Mouse (Mus musculus): ENCODE measurements around the gene Palm2.

The Palm2 gene

GRCm38 (mm10) chr4:57514003-57514937 lies 80.2 kb downstream of the Palm2 start:
- DNase-seq (ENCODE audit: low spot score in 2 of 2) = no peak

DNA sequence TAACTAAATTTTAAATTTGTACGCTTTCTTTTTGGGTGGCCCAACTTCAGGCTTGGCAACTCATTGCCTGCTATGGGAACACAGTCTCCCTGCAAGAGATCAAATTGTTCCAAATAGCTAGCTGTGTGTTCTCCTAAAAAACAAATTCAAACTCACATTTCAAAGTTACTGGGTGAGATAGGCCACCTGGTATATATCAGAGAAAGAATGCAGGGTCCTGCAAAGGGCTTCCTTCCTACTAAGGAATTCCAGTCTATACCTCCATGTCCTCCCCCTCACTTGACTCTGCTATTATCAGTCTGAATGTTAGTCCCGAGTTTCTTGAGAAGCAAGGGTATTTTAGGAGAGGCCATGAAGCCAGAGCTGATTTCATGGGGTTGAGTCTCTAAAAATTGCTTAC lies 81.3 kb downstream of the Palm2 start:
- DNase-seq (ENCODE audit: low spot score in 2 of 2) = peak in 1 of 2 experiments; percentile 23

DNA sequence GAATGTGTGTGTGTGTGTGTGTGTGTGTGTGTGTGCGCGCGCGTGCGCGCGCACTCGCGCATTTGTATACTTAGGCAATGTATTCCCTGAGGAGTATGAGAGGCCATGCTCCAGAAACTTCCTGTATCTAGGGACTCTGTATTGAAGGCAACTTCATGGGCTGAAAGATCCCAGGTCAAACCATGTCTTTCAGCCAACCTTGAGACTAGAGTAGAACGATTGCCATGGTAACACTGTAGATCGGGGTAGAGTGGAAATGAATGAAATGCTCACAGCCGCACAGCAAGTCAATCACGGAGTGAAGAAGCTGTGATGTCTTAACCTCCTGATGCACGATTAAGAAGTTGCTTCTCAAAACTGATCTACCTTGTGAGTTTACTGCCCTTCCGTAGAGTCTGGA lies 89.4 kb downstream of the Palm2 start:
- no peak for DNase-seq (ENCODE audit: low spot score in 2 of 2)

- peak; percentile 60 to 61 for DNase-seq (ENCODE audit: low spot score in 2 of 2)
Observed at GRCm38 (mm10) chr4:57524461-57524860, 90.4 kb downstream of the Palm2 start.

DNA sequence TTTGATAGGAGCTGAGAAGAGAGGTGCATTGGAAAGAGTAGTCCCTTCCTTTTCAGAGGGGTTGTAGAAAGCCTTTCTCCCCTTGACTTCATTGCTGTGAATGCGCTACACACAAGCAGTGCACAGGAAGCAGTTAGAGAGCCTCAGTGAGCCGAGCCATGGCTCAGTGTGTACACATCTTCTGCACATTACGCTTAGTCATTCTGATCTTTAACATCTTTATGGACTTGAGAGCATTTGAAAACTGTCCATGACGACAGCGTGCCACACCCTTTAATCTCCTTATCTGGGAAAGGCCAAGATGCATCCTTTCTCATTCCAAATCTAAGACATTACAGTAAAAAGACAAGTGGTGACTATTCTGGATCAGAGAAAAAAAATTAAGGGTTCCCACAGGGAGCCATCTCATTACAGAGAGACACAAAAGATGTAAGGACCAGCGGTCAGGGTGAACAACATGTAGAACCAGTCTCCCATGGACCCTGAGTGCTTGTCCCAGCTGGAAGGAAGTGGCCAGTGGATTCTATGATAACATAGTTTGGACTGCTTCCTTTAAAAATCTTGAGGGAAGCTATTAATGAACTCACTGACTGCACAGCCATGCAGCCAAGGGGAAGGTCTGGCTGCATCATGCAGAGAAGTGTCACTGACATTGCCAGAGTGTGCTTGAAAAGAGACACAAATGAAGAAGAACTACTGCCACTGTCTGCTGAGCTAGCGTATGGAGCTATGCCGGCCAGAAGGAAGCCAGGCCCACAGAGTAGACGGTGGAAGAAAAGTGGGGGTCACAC lies 91.4 kb downstream of the Palm2 start:
- DNase-seq (ENCODE audit: low spot score in 2 of 2) = peak; percentile 24 to 67

GRCm38 (mm10) chr4:57528296-57528695 lies 94.2 kb downstream of the Palm2 start:
- no peak for DNase-seq (ENCODE audit: low spot score in 2 of 2)

GRCm38 (mm10) chr4:57533686-57534085 lies 99.6 kb downstream of the Palm2 start:
- no peak for DNase-seq (ENCODE audit: low spot score in 2 of 2)

- peak in 1 of 2 experiments; percentile 21 for DNase-seq (ENCODE audit: low spot score in 2 of 2)
Observed at GRCm38 (mm10) chr4:57534232-57534631, 100.2 kb downstream of the Palm2 start.

- DNase-seq (ENCODE audit: low spot score in 2 of 2) = no peak
Observed at GRCm38 (mm10) chr4:57535087-57535486, 101.0 kb downstream of the Palm2 start.

GRCm38 (mm10) chr4:57538029-57538688 lies 104.1 kb downstream of the Palm2 start:
- no peak for DNase-seq (ENCODE audit: low spot score in 2 of 2)

DNA sequence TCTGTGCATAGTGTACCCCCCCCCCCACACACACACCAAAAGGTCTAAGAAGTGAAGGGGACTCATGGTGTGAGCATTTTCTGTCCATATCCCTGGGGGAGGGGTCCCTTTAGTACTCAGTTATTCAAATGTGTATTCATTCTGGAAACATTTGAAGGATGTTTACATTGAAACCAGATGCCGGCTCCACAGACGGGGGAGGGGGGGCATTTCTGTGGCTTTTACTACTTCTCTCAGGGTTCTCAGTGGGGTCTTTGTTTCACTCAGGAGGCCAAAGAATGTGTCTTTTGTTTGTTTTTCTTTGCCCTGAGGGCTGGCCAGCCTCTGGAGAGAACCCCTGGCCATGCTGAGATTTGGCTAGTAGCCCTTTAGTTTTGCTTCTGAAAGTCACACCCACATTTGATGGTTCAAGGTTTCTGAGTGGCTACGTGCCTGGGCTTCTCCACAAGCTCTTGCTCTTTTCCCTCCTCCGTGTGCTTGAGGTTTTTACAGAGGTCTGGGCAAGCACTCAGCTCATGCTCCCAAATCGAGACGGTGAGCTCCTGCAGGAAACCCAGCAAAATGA lies 109.7 kb downstream of the Palm2 start:
- no peak for DNase-seq (ENCODE audit: low spot score in 2 of 2)

GRCm38 (mm10) chr4:57547785-57548184 lies 113.7 kb downstream of the Palm2 start:
- DNase-seq (ENCODE audit: low spot score in 2 of 2) = no peak

- peak in 1 of 2 experiments; percentile 45 for DNase-seq (ENCODE audit: low spot score in 2 of 2)
Observed at GRCm38 (mm10) chr4:57550216-57550615, 116.2 kb downstream of the Palm2 start.

DNA sequence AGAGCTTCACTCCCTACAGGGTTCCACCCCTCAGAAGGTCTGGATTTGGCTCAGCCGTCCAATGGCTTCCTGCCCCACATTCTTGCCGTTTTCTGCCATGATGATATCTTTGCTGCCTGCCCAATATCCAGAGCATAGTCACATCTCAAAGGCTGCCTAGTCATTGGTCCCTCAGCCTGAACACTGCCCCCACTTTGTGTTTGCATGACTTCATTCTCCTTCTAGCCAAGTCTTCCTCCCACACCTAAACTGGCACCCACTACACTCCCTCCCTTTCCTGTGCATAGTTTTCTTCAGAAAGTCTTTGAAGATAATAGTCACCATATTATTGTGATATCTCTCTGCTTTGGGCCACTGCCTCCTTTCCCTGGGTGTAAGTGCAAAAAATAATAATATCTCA lies 123.1 kb downstream of the Palm2 start:
- DNase-seq (ENCODE audit: low spot score in 2 of 2) = no peak

GRCm38 (mm10) chr4:57559438-57559837 lies 125.4 kb downstream of the Palm2 start:
- no peak for DNase-seq (ENCODE audit: low spot score in 2 of 2)

DNA sequence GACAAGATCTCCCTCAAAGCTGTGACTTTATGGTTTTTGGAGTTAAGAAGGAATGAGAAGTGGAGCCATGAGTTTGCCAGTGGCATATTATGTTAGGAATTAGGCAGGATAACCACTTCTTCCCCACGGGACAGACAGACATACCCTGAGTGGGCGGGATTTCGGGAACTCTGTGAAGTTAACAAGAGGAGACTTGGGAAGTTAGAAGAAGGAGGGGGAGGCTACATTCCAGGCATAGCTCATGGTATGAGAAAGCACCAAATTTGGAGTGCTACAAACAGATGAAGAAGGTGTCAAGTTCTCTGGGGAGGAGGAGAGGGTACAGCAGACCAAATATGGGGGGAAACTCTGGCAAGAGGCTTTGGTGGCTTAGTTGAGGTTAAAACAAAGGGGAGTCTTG lies 126.0 kb downstream of the Palm2 start:
- no peak for DNase-seq (ENCODE audit: low spot score in 2 of 2)

DNA sequence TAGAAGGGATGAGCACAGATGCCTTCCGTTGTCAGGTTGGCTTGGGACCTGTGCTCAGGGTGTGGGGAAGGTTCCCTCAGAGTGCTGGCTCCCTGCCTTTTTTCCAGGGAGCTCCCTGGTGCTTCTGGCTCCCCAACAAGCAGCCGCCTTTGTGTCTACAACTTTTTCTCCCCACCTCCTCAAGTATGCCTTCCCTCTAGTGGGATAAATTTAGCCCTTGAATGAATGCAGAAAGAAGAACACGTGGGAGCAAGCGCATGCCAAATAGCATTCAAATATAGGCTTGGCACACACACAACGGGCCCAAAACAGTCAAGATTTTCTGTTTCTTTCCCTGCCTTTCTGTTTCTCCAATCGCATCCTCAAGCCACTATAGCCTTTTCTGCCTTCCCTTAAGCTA lies 127.0 kb downstream of the Palm2 start:
- peak in 1 of 2 experiments; percentile 29 for DNase-seq (ENCODE audit: low spot score in 2 of 2)

DNA sequence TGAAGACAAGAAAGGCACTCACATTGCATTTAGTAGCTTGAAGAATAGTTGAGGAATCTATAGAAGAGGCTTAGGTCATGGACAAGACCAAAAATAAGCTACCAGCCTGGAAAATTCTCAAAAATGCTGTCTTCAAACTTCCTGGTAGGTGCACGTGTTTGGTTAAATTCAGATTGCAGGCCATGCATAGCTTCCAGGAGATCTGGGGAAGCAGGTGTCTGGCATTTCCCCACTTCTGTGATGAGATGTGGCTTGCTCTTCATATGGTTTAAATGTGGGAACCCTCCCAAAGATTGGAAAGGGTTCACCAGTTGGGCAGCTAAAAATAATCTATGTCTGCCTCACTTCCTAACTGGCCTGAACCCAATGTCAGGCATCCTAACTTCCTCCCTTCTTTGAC lies 131.2 kb downstream of the Palm2 start:
- no peak for DNase-seq (ENCODE audit: low spot score in 2 of 2)

- no peak for DNase-seq (ENCODE audit: low spot score in 2 of 2)
Observed at GRCm38 (mm10) chr4:57565811-57566210, 131.8 kb downstream of the Palm2 start.

DNA sequence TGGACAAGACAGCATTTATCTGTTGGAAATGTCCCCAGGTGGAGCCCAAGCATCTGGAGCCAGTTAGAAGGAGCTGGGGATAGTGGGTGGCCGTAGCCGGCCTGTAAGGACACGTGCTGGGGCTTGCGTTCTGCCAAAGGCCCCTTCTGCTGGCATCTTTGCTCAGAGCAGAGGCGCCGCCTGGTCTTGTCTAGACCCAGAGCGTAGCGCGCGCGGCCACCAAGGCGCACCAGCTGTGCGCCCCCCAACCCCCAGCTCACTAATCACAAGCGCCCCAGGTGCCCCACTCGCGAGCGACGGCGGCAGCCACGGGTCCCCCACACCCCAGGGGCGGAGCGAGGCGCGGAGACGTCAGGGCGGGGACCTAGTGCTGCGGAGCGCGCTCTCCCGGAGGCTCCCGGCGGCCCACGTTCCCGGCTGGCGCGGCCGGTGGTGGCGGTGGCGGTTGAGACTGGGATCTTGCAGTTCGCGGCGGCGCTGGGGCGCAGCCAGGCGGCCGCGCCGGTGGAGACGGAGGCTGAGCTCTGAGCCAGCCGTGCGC lies 133.7 kb downstream of the Palm2 start, which contains the start of gene Pakap:
TSS of gene Pakap (plus strand) at position 514 of the 541 bp plus-strand sequence.
- DNase-seq (ENCODE audit: low spot score in 2 of 2) = peak; percentile 68 to 69
